Mouse (Mus musculus) Muller cell, postnatal 12 days (primary cell): ENCODE results near the gene Elp4.

Source experiments
- DNase-seq: peaks from one replicate; pipeline ENCODE4 v3.0.0-alpha.2; 2015; ENCODE audit errors: inconsistent ontology term

Elp4 gene

DNA sequence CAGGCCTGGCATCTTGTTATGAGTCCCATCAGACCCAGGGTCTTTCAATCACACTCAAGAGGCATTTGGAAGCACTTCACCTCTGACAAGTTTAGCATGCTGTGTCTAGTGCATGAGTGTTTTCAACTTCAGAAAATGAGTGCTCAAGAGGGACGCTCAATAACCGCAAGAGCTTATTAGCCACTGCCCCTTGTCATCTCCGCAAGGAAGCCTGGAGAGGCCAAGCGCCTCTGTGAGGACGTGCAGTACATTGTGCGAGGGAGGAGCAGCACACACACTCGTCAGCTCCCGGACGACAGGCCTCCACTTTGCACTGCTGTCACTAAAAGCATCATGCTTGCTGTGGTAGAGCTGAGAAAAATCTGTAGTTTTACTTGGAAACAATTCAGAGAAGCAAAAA, 177.7 kb downstream of the Elp4 start:
- no peak for DNase-seq

DNA sequence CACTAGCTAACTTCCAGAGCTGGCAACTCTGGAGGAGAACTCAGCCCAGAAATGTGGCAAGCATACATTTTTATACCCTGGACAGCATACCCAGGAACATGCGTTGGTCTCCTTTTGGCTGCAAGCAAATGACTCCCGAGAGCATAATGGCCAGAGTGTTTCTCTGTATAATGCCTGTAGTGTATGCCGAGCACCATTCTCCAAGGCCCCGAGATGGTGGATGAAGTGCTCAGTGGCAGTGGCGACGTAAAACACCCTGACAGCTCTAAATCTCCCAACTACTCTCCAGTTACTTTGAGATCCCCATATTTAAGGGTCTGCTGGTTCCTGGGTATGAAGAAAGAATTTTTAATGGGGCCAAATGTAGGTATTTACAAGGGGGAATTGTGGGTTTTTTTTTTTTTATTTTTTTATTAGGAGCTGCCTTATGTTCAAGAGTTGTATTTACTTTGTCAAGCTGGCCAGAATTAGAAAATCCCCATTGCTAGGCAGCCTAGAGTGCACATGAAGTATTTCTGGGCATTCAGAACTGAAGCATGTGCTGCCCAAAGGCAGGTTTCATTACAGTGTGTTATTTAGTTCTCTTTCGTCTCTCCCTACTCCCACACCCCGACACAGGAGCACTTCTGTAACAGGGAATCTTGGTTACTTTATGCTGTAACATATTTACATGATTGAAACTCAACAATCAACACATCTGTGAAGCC, 188.8 kb downstream of the Elp4 start:
- DNase-seq = no peak

DNA sequence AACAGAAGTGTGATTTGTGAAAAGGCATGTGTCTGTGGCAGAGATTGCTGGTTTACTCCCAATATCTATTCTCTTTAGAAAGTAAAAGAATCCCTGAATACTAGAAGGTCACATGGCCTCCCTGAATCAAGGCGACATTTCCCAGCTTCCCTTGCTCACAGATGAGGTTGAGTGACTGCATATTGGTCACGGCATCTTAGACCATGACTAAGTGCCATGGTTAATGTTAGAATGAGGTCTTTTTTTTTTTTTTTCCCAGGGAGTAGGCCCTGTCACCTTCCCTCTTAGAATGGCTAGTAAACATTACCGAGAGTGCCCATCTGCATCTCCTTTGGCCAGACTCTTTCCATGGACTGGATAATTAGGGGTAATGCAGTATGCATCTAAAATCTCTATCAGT, 193.9 kb downstream of the Elp4 start:
- DNase-seq = no peak

DNA sequence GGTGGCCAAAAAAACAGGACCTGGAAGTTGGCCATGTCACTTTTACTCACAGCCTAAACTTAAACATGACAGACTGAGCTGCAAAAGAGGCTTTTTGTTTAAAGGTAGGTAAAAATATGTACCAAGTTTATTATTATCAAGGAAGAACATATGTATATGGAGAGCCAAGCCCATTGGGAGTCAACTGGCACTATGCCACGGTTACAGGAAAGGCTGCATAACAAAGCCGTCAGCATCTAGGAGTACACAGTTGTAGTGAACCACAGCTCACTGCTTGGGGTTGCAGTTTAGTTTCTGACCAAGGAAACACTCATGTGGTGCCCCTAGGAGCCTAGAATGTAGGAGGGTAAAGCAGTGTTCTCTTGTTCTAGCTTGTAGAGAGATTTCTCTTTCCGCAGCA, 195.2 kb downstream of the Elp4 start:
- no peak for DNase-seq

DNA sequence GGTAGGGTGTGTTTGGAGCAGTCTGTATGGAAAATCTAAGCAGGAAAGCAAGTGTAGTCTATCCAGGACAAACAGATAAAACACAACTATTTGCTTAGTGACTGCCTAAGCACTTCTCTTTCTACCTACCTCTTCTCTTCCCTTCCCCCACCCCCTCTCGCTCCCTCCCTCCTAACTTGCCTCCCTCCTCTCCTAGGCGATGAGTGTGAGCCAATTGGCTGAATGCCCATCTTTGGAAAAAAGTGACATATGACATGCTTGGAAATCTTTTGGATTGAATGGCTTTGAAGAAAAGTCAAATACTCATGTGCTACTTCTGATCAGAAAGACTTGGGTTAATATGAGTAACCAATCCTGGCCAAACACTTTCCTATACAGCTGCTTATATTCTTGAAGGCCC, 199.0 kb downstream of the Elp4 start:
- peak; percentile 59 for DNase-seq

DNA sequence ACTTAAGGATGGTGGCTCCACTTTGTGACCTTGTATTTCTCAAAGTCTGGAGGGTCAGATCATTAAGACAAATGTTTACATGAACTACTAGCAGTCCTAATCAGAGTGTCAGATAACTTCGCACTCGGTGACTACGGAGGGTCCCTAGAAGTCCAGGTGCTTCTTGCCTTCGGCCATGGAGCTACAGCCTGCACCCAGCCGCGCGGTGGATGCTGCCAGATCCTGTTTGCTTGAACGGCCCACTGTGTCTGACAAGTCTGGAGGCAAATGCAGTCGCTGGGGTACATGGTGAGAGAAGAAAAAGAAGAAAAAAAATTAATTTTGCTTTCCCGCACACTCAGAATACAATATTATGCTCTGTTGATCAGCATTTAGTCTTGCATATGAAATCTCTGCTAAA, 201.8 kb downstream of the Elp4 start:
- peak; percentile 53 for DNase-seq

DNA sequence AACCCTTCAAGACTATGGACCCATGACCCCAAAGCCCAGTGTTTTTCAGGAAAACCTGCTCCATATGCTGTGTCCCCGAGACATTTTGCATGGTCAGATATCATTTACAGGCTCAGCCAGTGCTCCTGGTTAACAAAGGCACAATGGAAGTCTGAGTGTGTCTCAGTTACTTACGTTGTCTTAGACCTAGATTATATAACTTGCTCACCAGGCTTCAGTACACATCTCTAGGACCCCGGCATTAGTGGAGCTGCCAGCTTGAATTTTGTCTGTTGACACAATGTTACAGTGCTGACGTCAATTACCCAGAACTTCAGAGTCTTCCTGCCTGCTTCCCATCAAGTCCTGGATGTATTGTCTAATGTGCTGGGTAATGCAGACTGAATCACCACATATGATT, 202.6 kb downstream of the Elp4 start:
- peak; percentile 39 for DNase-seq

DNA sequence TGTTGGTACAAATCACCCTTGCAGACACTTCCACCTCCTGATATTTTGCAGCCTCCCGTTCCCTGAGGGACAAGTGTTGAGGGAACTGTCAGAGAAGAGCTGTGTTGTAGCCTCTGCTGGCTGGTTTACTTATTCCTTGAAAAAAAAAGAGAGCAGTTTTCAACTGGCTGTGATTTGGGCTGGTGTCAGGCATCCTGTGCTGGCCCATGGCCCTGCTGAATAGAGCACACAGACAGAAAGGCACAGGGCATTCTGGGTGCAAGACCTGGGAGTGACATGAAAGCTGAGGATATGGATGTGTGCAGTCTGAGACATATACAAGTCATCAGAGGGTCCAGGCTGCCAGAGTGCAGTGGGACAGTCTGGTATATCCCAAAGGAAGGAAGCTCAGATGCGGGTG, 205.7 kb downstream of the Elp4 start:
- DNase-seq = peak; percentile 20

DNA sequence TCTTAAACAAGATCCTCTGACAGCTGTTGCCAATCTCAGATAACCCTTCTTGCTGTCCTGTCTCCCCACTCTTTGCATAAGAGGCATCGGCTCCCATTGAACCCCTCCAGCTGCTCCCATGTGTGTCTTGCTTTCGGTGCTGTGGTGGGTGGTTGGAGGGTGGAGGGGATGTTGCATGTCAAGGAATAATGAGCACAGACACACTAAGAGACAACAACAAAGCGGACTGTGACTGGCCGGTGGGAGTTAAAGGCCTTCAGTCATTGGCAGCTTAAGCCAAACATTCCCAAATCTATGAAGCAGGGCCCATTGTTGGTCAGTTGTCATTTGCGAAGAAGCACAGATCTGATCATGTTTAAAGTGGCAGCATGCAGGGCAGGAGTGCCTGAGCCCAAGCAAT, 206.6 kb downstream of the Elp4 start:
- DNase-seq = peak; percentile 51

DNA sequence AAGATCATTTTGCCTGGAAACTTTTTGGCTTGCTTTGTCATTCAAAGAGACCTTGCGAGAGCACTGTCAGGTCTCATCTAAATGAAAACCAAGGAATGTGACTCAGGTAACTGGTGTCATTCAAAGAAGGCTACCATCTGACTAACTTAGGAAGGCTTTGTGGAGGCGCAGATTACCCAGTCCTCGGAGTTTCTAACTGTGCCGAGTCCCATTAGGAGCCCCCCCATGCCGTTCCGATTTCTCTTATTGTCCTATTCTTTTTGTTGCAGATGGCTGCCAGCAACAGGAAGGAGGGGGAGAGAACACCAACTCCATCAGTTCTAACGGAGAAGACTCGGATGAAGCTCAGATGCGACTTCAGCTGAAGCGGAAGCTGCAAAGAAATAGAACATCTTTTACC, 213.1 kb downstream of the Elp4 start:
- DNase-seq = no peak

DNA sequence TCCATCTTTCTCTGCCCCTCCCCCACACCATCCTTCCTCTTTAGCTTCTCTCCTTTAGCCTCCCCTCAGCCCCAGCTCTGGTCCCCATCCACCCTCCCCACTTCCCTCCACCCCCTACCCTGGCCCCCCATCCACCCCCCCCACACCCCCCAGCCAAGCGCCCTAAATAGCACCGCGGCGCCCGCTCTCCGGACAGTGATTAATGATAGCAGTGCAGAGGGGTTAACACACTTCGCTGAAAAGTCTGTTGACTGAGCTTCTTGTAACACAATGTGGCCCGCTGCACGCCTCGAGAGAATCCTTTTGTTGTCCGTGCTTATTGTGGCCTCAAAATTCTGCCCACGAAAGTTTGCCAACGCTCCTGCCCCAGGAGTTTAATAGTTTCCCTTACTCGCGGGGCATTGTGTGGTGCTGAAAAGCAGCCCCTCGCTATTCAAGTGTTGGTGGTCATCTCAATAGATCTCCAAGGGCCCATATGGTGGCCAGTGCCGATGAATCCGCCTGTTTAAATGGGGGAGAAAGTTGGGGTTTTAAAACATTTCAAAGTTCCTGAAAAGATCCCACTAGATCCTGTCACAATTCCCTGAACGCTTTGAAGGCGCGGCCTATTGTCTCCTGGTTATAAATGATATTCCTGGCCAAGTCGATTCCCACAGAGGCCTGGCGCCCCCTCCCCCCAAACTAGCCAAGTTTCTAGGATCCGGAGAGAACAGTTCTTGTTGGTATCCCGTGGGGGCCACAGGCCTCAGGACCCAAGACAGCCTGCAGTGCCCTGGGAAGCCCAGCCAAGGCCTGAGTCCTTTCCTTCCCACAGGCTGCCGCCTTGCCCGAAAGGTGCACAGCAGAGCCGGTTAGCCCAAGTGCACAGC, 214.4 kb downstream of the Elp4 start:
- DNase-seq = no peak

DNA sequence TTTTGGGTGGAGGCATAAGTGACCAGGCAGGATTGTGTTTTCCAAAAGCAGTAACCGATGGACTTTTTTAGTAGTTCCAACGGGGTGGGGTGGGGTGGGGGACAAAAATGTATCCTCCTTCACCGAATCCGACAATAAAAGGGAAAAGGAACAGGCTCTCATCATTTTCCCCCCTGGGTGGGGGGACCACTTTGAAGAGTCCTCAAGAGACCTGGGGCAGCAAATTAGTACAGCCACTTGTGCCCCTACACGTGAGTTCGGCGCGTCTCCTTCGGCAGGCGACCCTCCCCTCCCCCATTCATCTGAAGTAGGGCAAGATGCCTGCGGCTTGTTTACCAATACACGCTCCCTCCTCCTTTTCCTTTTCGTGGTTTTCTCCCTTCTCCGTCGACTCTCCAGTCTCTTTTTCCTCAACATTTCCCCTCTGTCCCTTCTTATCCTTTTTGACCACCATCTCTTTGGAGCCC, 215.0 kb downstream of the Elp4 start:
- no peak for DNase-seq

DNA sequence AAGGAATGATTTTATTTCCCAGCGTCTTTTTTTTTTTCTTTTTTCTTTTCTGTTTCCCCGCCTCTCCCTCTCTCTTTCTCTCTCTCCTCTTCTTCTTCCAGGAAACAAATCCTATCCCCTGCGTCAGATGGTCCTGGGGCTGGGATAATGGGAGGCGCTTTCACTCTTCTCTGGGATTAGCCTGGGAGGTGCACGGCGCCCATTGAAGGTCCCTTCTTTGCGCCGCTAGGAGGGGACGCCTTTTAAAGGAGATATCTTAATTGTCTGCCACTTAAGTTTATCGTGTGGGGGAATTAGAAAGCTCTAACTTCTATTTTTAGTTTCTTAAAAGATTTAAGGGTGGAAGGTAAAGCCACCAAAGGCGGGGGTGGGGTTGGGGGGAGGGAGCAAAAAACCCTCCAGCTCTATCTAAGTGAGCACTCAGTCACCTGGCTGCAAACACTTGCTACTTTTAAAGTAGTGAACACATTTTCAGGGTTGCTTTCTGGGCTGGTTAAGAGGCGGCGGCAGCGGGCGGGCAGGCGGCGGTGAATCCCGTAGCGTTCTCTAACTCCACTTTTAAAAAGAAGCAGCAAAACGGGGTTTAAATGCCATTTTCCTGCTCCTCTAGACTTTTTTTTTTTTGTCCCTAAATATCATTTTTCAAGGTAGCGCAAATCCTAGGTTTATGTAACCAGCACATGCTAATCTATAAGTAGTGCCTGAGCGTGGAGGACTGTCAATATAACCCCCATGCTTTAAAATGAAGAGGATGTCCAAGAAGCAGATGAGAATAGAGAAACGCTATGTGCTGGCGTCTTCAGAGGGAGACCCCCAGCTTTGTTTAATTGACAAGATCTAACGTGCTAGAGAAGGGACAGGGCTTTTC, 215.7 kb downstream of the Elp4 start:
- no peak for DNase-seq

DNA sequence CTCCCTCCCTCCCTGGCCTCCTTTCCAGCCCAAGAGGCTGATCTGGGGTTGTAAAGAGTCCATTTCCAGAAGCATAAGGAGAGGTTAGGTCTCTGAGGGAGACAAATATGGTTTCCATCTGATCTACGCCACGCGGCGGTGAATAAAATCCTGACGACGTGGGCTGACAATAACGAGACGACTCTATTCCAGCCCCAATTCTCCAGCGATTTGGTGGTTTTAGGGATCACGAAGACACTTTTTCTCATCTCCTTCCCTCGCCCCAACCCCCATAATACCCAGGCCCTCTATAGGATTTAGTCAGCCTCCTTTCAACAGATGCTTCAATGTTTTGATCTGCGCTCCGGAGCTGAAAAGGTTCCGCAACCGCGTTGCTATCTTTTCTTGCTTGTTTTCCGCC, 216.4 kb downstream of the Elp4 start:
- no peak for DNase-seq

DNA sequence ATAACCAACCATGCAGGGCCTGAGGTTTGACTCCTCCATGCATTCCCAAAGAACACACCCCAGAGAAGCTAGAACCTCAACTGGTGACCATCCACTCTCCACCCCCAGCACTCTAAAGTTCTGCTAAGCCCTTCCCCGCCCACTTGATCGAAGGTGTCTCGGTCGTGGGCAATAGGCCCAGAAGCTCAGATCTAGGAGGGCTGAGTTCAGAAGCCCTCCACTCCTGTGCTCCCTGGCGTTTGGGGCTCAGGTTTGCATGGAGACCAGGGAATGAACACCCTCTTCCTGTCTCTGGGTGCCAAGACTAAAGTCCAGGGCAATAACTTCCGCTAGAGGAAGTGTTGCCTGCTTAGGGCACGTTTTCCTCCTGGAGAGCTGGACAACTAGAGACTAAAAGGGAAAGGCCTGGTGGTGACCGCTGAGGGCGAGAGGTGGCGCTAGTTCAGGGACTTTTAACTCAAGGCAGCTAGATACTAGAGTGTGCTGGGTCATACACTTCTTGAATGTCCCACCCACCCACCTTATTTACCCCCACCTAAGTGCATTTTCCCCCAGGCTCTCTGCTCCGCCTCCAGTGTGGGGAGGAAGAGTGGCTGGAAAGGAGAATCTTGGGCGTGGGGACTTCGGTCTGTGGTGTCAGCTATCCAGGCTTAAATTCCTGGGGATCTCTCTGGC, 216.9 kb downstream of the Elp4 start:
- peak; percentile 93 for DNase-seq

DNA sequence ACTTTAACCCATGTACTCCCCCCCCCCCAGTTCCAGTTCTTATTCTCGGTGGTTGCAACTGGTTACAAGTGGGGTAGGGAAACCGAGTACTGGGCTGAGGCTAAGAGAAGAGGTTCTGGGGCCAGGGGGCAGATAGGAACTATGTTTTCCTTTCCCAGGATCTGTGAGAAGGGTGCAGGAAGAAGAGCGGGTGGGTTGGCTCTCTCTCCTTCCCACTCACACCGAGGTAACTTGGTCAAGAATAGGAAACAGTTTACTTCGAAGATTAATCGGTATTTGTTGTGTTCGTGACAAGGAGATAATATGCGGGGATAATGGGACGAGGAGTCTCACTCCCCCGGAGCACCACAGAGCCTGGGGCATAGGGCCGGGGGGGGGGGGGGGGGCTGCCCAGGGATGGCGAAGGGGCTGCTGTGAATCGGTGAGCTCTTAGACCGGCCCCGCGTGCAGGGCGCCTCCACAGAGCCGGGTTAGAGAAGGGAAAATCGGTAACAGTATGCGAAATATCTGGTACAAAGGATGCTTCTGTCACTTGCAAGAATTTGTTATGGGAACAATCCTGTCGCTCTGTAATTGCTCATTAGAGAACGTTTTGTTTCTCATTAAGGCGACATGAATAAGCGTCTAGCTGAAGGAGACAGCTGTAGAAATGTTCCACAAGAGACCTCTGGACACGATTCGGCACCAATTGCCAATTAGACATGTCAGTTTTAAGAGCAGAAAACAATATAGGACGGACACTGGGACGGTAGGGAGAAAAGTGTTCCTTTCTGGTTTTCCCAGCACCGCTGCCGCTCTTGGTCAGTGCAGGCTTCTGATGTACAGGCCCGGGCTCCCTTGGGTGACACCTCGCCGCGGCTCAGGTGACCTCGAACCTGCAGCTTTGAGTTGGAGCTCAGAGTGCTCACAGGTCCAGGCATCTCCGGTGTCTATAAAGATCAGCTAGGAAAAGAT, 217.7 kb downstream of the Elp4 start:
- DNase-seq = peak; percentile 89

DNA sequence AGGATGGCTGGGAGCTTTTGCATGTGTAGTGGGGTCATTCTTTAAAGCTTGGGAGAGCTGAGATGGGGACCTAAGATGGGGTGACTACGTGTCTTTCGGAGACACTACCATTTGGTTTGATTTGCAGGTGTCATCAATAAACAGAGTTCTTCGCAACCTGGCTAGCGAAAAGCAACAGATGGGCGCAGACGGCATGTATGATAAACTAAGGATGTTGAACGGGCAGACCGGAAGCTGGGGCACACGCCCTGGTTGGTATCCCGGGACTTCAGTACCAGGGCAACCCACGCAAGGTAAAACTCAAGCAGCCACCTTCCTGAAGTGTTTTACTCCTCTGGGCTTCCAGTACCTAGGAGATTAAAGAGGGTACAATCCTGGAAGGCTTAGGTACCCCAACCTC, 218.7 kb downstream of the Elp4 start:
- no peak for DNase-seq

DNA sequence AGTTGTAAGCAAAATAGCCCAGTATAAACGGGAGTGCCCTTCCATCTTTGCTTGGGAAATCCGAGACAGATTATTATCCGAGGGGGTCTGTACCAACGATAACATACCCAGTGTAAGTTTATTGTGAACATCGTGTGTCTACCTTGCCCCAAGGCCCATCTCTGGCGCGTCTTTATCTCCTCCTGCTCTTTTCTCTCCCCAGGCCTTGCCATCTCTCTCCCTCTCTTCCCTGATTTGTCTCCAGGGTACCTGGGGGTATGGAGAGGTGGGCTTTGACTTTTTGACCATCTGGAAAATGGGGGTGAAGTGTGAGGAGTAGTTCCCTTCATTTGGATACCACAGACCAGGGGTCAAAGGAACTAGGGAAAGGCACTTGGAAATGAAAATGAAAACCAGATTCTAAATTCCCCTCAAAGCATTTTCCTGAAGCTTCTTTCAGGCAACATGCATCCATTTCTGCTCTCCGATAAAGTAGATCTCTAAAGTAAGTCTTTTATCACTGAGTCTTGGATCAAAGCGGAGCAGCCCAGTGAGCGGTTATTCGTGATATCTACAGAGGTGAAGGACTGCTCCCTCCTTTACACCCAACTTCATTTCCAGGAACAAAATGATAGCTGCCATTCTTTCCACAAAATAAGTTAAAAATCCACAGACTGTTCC, 219.2 kb downstream of the Elp4 start:
- no peak for DNase-seq

DNA sequence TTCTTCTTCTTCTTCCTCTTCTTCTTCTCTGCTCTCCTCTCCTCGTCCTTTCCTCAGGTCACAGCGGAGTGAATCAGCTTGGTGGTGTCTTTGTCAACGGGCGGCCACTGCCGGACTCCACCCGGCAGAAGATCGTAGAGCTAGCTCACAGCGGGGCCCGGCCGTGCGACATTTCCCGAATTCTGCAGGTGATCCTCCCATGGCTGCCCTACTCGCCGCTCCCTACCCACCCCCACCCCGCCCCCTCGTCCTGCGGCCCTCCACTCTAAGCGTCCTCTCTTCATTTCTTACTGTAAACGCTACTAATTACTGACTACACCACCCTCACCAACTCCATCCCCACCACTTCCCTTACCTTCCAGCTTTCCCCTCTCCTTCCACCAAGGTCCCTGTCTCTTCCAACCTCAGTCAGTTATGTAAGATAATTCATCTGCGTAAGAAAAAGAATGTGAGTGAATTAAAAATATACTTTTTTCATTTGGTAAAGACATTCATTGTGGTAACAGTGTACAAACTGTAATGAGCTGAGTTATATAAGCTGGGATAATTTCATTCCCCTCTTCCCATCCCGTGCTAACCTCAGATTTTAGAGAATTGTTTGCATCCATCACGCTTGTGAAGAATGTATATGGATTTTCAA, 220.5 kb downstream of the Elp4 start:
- no peak for DNase-seq
